Mouse (Mus musculus) heart, embryonic 14.5 days (tissue): ENCODE results near the gene Jarid2. TPM values are rescaled to one million over a fixed set of nuclear protein-coding genes. Genes with fewer than 3 reads are reported as not detected.
"Not testable (repeated sequence)": the region's sequence is repeated elsewhere in the genome, so short reads cannot be mapped to it uniquely, and the experiment has no call there.

Source experiments
- ATAC-seq: fragments of 200-750 bp; cut with Nextera tagmentation; 2 replicates; pipeline ENCODE4 v1.8.0; 2017; ENCODE audit warnings: low read depth, moderate TSS enrichment; ENCODE audit not compliant: insufficient number of reproducible peaks, insufficient read depth, low FRiP score
- H3K27ac ChIP-seq, 2 experiments: fragments of 200-500 bp in 1 of 2; fragments of 300-500 bp in 1 of 2; sonication (generic) in 1 of 2; replicated peaks in 1 of 2; 2 replicates each; pipeline ENCODE4 v1.5.1; 2012 to 2014; ENCODE audit warnings: low read depth in 2 of 2, low read length in 2 of 2, control low read depth in 1 of 2, mild to moderate bottlenecking in 1 of 2, mixed read lengths in 1 of 2; ENCODE audit not compliant: control insufficient read depth in 1 of 2, insufficient read depth in 1 of 2
- H3K27me3 ChIP-seq: fragments of 300-500 bp; sonication (generic); 2 replicates; pipeline ENCODE4 v1.6.1; 2014; ENCODE audit warnings: mild to moderate bottlenecking, low read length, control low read depth; ENCODE audit not compliant: control insufficient read depth, insufficient read depth
- H3K36me3 ChIP-seq: fragments of 300-500 bp; sonication (generic); 2 replicates; pipeline ENCODE4 v1.6.1; 2014; ENCODE audit warnings: mild to moderate bottlenecking, control low read depth, low read length, mixed read lengths; ENCODE audit not compliant: control insufficient read depth, insufficient read depth
- H3K4me1 ChIP-seq, 2 experiments: fragments of 200-500 bp in 1 of 2; fragments of 300-500 bp in 1 of 2; sonication (generic) in 1 of 2; 2 replicates each; pipeline ENCODE4 v1.6.1; 2012 to 2014; ENCODE audit warnings: low read length in 2 of 2, control low read depth in 1 of 2, mixed read lengths in 1 of 2; ENCODE audit not compliant: control insufficient read depth in 2 of 2, insufficient read depth in 2 of 2
- H3K4me2 ChIP-seq: fragments of 300-500 bp; sonication (generic); 2 replicates; pipeline ENCODE4 v1.6.1; 2014; ENCODE audit warnings: mild to moderate bottlenecking, low read length
- H3K4me3 ChIP-seq, 2 experiments: fragments of 200-500 bp in 1 of 2; fragments of 300-500 bp in 1 of 2; sonication (generic) in 1 of 2; 2 replicates each; pipeline ENCODE4 v1.5.1; 2012 to 2014; ENCODE audit warnings: low read length in 2 of 2, mild to moderate bottlenecking in 2 of 2, control low read depth in 1 of 2, low read depth in 1 of 2, moderate library complexity in 1 of 2; ENCODE audit not compliant: control insufficient read depth in 1 of 2, insufficient read depth in 1 of 2
- H3K9ac ChIP-seq: fragments of 300-500 bp; sonication (generic); 2 replicates; pipeline ENCODE4 v1.6.1; 2014; ENCODE audit warnings: mild to moderate bottlenecking, low read length
- H3K9me3 ChIP-seq: fragments of 300-500 bp; sonication (generic); 2 replicates; pipeline ENCODE4 v1.6.1; 2016; ENCODE audit warnings: low read length, control low read depth; ENCODE audit not compliant: control insufficient read depth
- WGBS: fragments of 180-500 bp; shearing (Covaris S2); extraction: QIAGEN DNeasy Blood & Tissue Kit; methylation state at CpG from one replicate; pipeline ENCODE4 v1.1.7; 2014; 5-methylcytosine and 5-hydroxymethylcytosine counted together
- polyA plus RNA-seq: library from polyadenylated mRNA; unstranded; fragments of >200 nt; fragmentation: Nextera tagmentation; extraction: Ambion mirVana; gene quantifications from 2 replicates; pipeline ENCODE4 v1.2.1, GENCODE M21; 2014

Gene Jarid2
- polyA plus RNA-seq, 1 experiment from 2014 or later: 17.4 TPM

GRCm38 (mm10) chr13:44851426-44851825, 122.2 kb downstream of the Jarid2 start:
- no peak overlapping the region for H3K27ac ChIP-seq
- H3K9me3 ChIP-seq: no peaks in the 10 kb centered on the region
- H3K9ac ChIP-seq: no peak overlapping the region
- H3K4me3 ChIP-seq: no peak overlapping the region
- peaks cover 7% of the 10 kb centered on the region; the same call in 1 of the 2 replicates for H3K36me3 ChIP-seq
- H3K27me3 ChIP-seq: no peaks in the 10 kb centered on the region
- peaks cover 0 to 20% of the 10 kb centered on the region in 2 experiments; a peak in 2 of 4 replicates for H3K4me1 ChIP-seq
- H3K4me2 ChIP-seq: no peak overlapping the region
- 76% methylated on average over 2 of the region's 2 CpGs for WGBS
- ATAC-seq: no peak

- Histone ChIP-seq H3K27me3 (no peaks in the 10 kb centered on the region), H3K36me3 (peaks cover 7% of the 10 kb centered on the region; the same call in 1 of the 2 replicates), H3K4me3 (no peak overlapping the region), H3K4me2 (no peak overlapping the region), H3K27ac (no peak overlapping the region), H3K9me3 (no peaks in the 10 kb centered on the region), H3K4me1 (peaks cover 0 to 20% of the 10 kb centered on the region in 2 experiments; a peak in 2 of 4 replicates), H3K9ac (no peak overlapping the region)
- ATAC-seq: no peak
- WGBS: 70% methylated on average over 3 of the region's 3 CpGs
Measured at GRCm38 (mm10) chr13:44852024-44852423, 122.8 kb downstream of the Jarid2 start.

GRCm38 (mm10) chr13:44865566-44865965, 136.3 kb downstream of the Jarid2 start:
- H3K27me3 ChIP-seq: no peaks in the 10 kb centered on the region
- no peak overlapping the region for H3K4me2 ChIP-seq
- no peak overlapping the region for H3K4me3 ChIP-seq
- H3K9ac ChIP-seq: no peak overlapping the region
- no peak overlapping the region for H3K27ac ChIP-seq
- H3K9me3 ChIP-seq: no peaks in the 10 kb centered on the region
- peaks cover 5 to 24% of the 10 kb centered on the region in 2 experiments for H3K4me1 ChIP-seq
- 91% methylated on average over 2 of the region's 2 CpGs for WGBS
- ATAC-seq: no peak
- no peaks in the 10 kb centered on the region for H3K36me3 ChIP-seq

GRCm38 (mm10) chr13:44868037-44868650, 138.9 kb downstream of the Jarid2 start:
- Histone ChIP-seq H3K9ac (no peak overlapping the region), H3K4me1 (peaks cover 5 to 17% of the 10 kb centered on the region in 2 experiments), H3K9me3 (no peaks in the 10 kb centered on the region), H3K4me2 (no peak overlapping the region), H3K27me3 (no peaks in the 10 kb centered on the region), H3K36me3 (no peaks in the 10 kb centered on the region), H3K4me3 (no peak overlapping the region), H3K27ac (no peak overlapping the region)
- 66% methylated on average over 4 of the region's 4 CpGs for WGBS
- ATAC-seq: no peak

- not testable (repeated sequence) for H3K4me3 ChIP-seq, H3K9me3 ChIP-seq, H3K27ac ChIP-seq, H3K9ac ChIP-seq, H3K27me3 ChIP-seq, H3K4me2 ChIP-seq, H3K36me3 ChIP-seq
- ATAC-seq: peak; percentile 100
- 72% methylated on average over 47 of the region's 47 CpGs for WGBS
- H3K4me1 ChIP-seq: peaks cover 5 to 19% of the 10 kb centered on the region in 2 experiments
Measured at GRCm38 (mm10) chr13:44869418-44870119, 140.3 kb downstream of the Jarid2 start.

- peaks cover 2 to 23% of the 10 kb centered on the region in 2 experiments for H3K4me1 ChIP-seq
- WGBS: 61% methylated on average over 2 of the region's 2 CpGs
- H3K9ac ChIP-seq: no peak overlapping the region
- H3K27ac ChIP-seq: no peak overlapping the region
- no peak overlapping the region for H3K4me2 ChIP-seq
- no peaks in the 10 kb centered on the region for H3K27me3 ChIP-seq
- peaks cover 15% of the 10 kb centered on the region for H3K36me3 ChIP-seq
- H3K4me3 ChIP-seq: no peak overlapping the region
- no peaks in the 10 kb centered on the region for H3K9me3 ChIP-seq
- no peak for ATAC-seq
Measured at GRCm38 (mm10) chr13:44876799-44877198, 147.5 kb downstream of the Jarid2 start.

- H3K36me3 ChIP-seq: peaks cover 15% of the 10 kb centered on the region
- H3K27me3 ChIP-seq: no peaks in the 10 kb centered on the region
- no peak overlapping the region for H3K9ac ChIP-seq
- no peak overlapping the region for H3K4me2 ChIP-seq
- 84% methylated on average over 4 of the region's 4 CpGs for WGBS
- H3K9me3 ChIP-seq: no peaks in the 10 kb centered on the region
- peaks cover 2 to 20% of the 10 kb centered on the region in 2 experiments for H3K4me1 ChIP-seq
- 0 out of 4 replicates have a peak overlapping the region, but pooled peaks of 1 of the 2 experiments have one; percentile 33 for H3K27ac ChIP-seq
- no peak overlapping the region for H3K4me3 ChIP-seq
- no peak for ATAC-seq
Measured at GRCm38 (mm10) chr13:44881001-44881400, 151.7 kb downstream of the Jarid2 start.
